Mouse (Mus musculus) stomach, embryonic 15.5 days (tissue): ENCODE measurements around the gene Lgals3. TPM values are rescaled to one million over a fixed set of nuclear protein-coding genes. Genes with fewer than 3 reads are reported as not detected.

Experiments
- polyA plus RNA-seq: library from polyadenylated mRNA; unstranded; fragments of >200 nt; fragmentation: Nextera tagmentation; extraction: Ambion mirVana; gene quantifications from 2 replicates; pipeline ENCODE4 v1.2.1, GENCODE M21; 2015

Gene Lgals3
- polyA plus RNA-seq, 1 experiment from 2014 or later = 58.3 TPM

Other genes with a start within 250 kb of the Lgals3 start
- gene Gch1, start 178.3 kb upstream of the Lgals3 start, polyA plus RNA-seq = 7.7 and 8.9 TPM in 2 replicates
- gene Wdhd1, start 90.9 kb upstream of the Lgals3 start, polyA plus RNA-seq = 27.0 and 29.5 TPM in 2 replicates
- gene Socs4, start 90.8 kb upstream of the Lgals3 start, polyA plus RNA-seq = 3.6 TPM in 2 replicates
- gene Mapk1ip1l, start 69.5 kb upstream of the Lgals3 start, polyA plus RNA-seq = 55.3 and 64.5 TPM in 2 replicates
- gene Dlgap5, start 50.7 kb downstream of the Lgals3 start, polyA plus RNA-seq = 37.2 and 40.6 TPM in 2 replicates
- gene Fbxo34, start 82.7 kb downstream of the Lgals3 start, polyA plus RNA-seq = 20.0 and 23.3 TPM in 2 replicates
- gene Atg14, start 202.9 kb downstream of the Lgals3 start, polyA plus RNA-seq = 11.9 and 13.6 TPM in 2 replicates